Comparison of ENCODE assay signal across 22 mouse cellular contexts in genomic region chr17:4175006-4175405, GRCm38 (mm10).
A peak's percentile ranks its signal among the peaks of the same experiment; 100 is the strongest.
DNase-seq lines count a peak whose midpoint lies in the region; ATAC-seq lines count a peak whose summit lies in the region.
"Had no signal": no experiment of that assay in that cellular context is flagged by ENCODE, and none has a peak within 500 bp of the region (broad histone marks: within the 10 kb centered on the region; RNA-seq: fewer than 3 reads in every experiment).

No protein-coding gene starts in this region.

- DNase-seq in heart, postnatal 14 days = no peak
- DNase-seq in kidney, postnatal 14 days = no peak
- peak; percentile 18 for DNase-seq in ES-CJ7 (ENCODE audit: low read depth, low spot score)
- DNase-seq in embryonic facial prominence, embryonic 11.5 days (ENCODE audit: low spot score) = peak; percentile 43
- DNase-seq in cerebellum, postnatal 36 days = no peak
- no peak for DNase-seq in left cerebral cortex, postnatal 4 days
- DNase-seq: adrenal gland, postnatal 10 days; B cell, adult 2 months; cerebellum, adult 9-11 months; forebrain, postnatal 0 days; liver, postnatal 0 days; lung, postnatal 4 days; thymus, postnatal 14 days had no signal

- no peaks in the 10 kb centered on the region for H3K27me3 ChIP-seq in heart, embryonic 11.5 days (ENCODE audit: control insufficient read depth, insufficient read depth, low read length)
- H3K27me3 ChIP-seq in kidney, embryonic 15.5 days = no peaks in the 10 kb centered on the region
- H3K27me3 ChIP-seq in embryonic facial prominence, embryonic 11.5 days (ENCODE audit: control insufficient read depth, insufficient read depth, low read length) = no peaks in the 10 kb centered on the region
- H3K27me3 ChIP-seq: embryonic facial prominence, embryonic 15.5 days had no signal

- no peaks in the 10 kb centered on the region for H3K9me3 ChIP-seq in heart, embryonic 11.5 days (replicated peaks; ENCODE audit: control insufficient read depth, low read length)
- no peaks in the 10 kb centered on the region for H3K9me3 ChIP-seq in kidney, embryonic 15.5 days (replicated peaks)
- H3K9me3 ChIP-seq in embryonic facial prominence, embryonic 11.5 days (replicated peaks; ENCODE audit: control insufficient read depth, low read length) = no peaks in the 10 kb centered on the region
- H3K9me3 ChIP-seq: embryonic facial prominence, embryonic 15.5 days; limb, embryonic 10.5 days; midbrain, embryonic 10.5 days had no signal

- no peak overlapping the region for H3K9ac ChIP-seq in heart, embryonic 11.5 days (ENCODE audit: low read depth, low read length)
- no peak overlapping the region for H3K9ac ChIP-seq in kidney, embryonic 15.5 days
- no peak overlapping the region for H3K9ac ChIP-seq in embryonic facial prominence, embryonic 11.5 days (replicated peaks; ENCODE audit: low read length)
- H3K9ac ChIP-seq: embryonic facial prominence, embryonic 15.5 days; forebrain, postnatal 0 days; liver, postnatal 0 days had no signal

- H3K4me1 ChIP-seq in heart, embryonic 11.5 days (ENCODE audit: control insufficient read depth, insufficient read depth, low read length) = peaks cover 5% of the 10 kb centered on the region; the same call in 1 of the 2 replicates
- H3K4me1 ChIP-seq in kidney, embryonic 15.5 days = peaks cover 43% of the 10 kb centered on the region
- H3K4me1 ChIP-seq in embryonic facial prominence, embryonic 11.5 days (ENCODE audit: control insufficient read depth, insufficient read depth, low read length) = no peaks in the 10 kb centered on the region; the same call in 1 of the 2 replicates

- peak overlapping the region; percentile 16 for H3K27ac ChIP-seq in heart, embryonic 11.5 days (ENCODE audit: low read depth, low read length)
- H3K27ac ChIP-seq in kidney, embryonic 15.5 days = peak overlapping the region; percentile 71
- no peak overlapping the region for H3K27ac ChIP-seq in embryonic facial prominence, embryonic 11.5 days (replicated peaks; ENCODE audit: low read depth, low read length)
- H3K27ac ChIP-seq: embryonic facial prominence, embryonic 15.5 days; kidney, postnatal 0 days; left cerebral cortex, adult 2 months; midbrain, embryonic 10.5 days had no signal

- no peak overlapping the region for H3K4me3 ChIP-seq in heart, embryonic 11.5 days (ENCODE audit: low read depth, low read length)
- no peak overlapping the region for H3K4me3 ChIP-seq in kidney, embryonic 15.5 days (replicated peaks)
- no peak overlapping the region for H3K4me3 ChIP-seq in embryonic facial prominence, embryonic 11.5 days (ENCODE audit: low read depth, low read length)
- H3K4me3 ChIP-seq: embryonic facial prominence, embryonic 15.5 days; left cerebral cortex, adult 2 months; limb, embryonic 10.5 days; midbrain, embryonic 10.5 days had no signal

- whole genome bisulfite sequencing in heart, embryonic 11.5 days (ENCODE audit: insufficient replicate concordance) = 46% methylated on average over 9 of the region's 9 CpGs
- 78% methylated on average over 9 of the region's 9 CpGs for WGBS in kidney, embryonic 15.5 days
- WGBS in embryonic facial prominence, embryonic 11.5 days = 41% methylated on average over 9 of the region's 9 CpGs

- ATAC-seq in heart, embryonic 11.5 days (replicated peaks; ENCODE audit: insufficient number of reproducible peaks, low FRiP score, low TSS enrichment) = no peak
- no peak for ATAC-seq in kidney, embryonic 15.5 days (replicated peaks; ENCODE audit: low FRiP score)
- ATAC-seq in embryonic facial prominence, embryonic 11.5 days (replicated peaks; ENCODE audit: insufficient number of reproducible peaks, low FRiP score, low TSS enrichment, low read depth) = no peak
- ATAC-seq: forebrain, postnatal 0 days; hindbrain, embryonic 16.5 days; intestine, embryonic 16.5 days; liver, postnatal 0 days had no signal

- H3K4me2 ChIP-seq in heart, embryonic 11.5 days = no peak overlapping the region
- no peak overlapping the region for H3K4me2 ChIP-seq in kidney, embryonic 15.5 days
- no peak overlapping the region for H3K4me2 ChIP-seq in embryonic facial prominence, embryonic 11.5 days (ENCODE audit: low read depth, low read length)
- H3K4me2 ChIP-seq: embryonic facial prominence, embryonic 15.5 days had no signal

- intact Hi-C loops in heart, postnatal 14 days (cut with DNase I) = no loop called here
- intact Hi-C loops in left cerebral cortex, postnatal 4 days (cut with DNase I) = no loop called here

- no peaks in the 10 kb centered on the region for H3K36me3 ChIP-seq in heart, embryonic 11.5 days (ENCODE audit: control insufficient read depth, insufficient read depth, low read length)
- H3K36me3 ChIP-seq in kidney, embryonic 15.5 days = no peaks in the 10 kb centered on the region
- no peaks in the 10 kb centered on the region for H3K36me3 ChIP-seq in embryonic facial prominence, embryonic 11.5 days (replicated peaks; ENCODE audit: control insufficient read depth, insufficient read depth, low read depth, low read length)
- H3K36me3 ChIP-seq: embryonic facial prominence, embryonic 15.5 days; limb, embryonic 10.5 days; midbrain, embryonic 10.5 days had no signal

Comparison
In these comparisons a context has a peak if more than half of its experiments do, and no peak if none do; other contexts are left out.
1. DNase-seq: peak in ES-CJ7 (single experiment) and embryonic facial prominence, embryonic 11.5 days (single experiment); none in heart, postnatal 14 days (0 of 2), kidney, postnatal 14 days (single experiment), cerebellum, postnatal 36 days (0 of 2) and left cerebral cortex, postnatal 4 days (single experiment).